Mouse (Mus musculus) Patski (cell line): ENCODE measurements around the gene Thumpd2. TPM values are rescaled to one million over a fixed set of nuclear protein-coding genes. Genes with fewer than 3 reads are reported as not detected.
A peak's percentile ranks its signal among the peaks of the same experiment; 100 is the strongest.

Source experiments
- ATAC-seq: fragments of 100-300 bp; one replicate; pipeline ENCODE4 v1.8.0; 2021
- CTCF ChIA-PET: fragments of 350-600 bp; sonication (Branson Sonifier 250); formaldehyde crosslinking; loops from one replicate; lab custom pipeline; 2022; ENCODE audit warnings: inconsistent platforms; lab: Charles Lee
- POLR2A ChIA-PET: fragments of 350-600 bp; sonication (Branson Sonifier 250); formaldehyde crosslinking; loops from one replicate; lab custom pipeline; 2022; ENCODE audit warnings: antibody characterized with exemption, inconsistent platforms; lab: Charles Lee
- DNase-seq: peaks from one replicate; pipeline ENCODE4 v3.0.0-alpha.2; 2011; ENCODE audit warnings: low read depth, low spot score
- H3K27me3 ChIP-seq: fragments of 371-371 bp; one replicate; pipeline ENCODE4 v1.5.1; 2021
- CTCF ChIP-seq: fragments of 100-300 bp; IDR thresholded peaks from one replicate; pipeline ENCODE4 v1.5.1; 2021
- in situ Hi-C: fragments of 300-500 bp; cut with MboI; formaldehyde crosslinking; loops from 3 replicates; pipeline ENCODE4 v1.11.1; 2018; ENCODE audit warnings: low pct_unique_long_range_greater_than_20kb, mixed read lengths
- polyA plus RNA-seq: library from polyadenylated mRNA; unstranded; gene quantifications from one replicate; pipeline ENCODE4 v1.2.3, GENCODE M21; 2021

Thumpd2 gene
- polyA plus RNA-seq, 1 experiment from 2014 or later: 8.5 TPM

- POLR2A ChIA-PET: no interaction called here
- ATAC-seq (no peak), DNase-seq (no peak)
- in situ Hi-C loops: no loop called here
- no peak for TF ChIP-seq CTCF
- no peaks in the 10 kb centered on the region for H3K27me3 ChIP-seq
- CTCF ChIA-PET: interaction anchor here (1.2 to 4.0 kb wide), 2 partner anchors 10 to 465 kb away, joined by 3 to 19 read pairs; no protein-coding TSS in a partner anchor
Observed at GRCm38 (mm10) chr17:81056796-81057381, 8.0 kb downstream of the Thumpd2 start.

- no peak for ATAC-seq
- DNase-seq: no peak
- in situ Hi-C loops: no loop called here
- TF ChIP-seq CTCF: no peak
- POLR2A ChIA-PET: no interaction called here
- no peaks in the 10 kb centered on the region for H3K27me3 ChIP-seq
- CTCF ChIA-PET: interaction anchor here (1.2 to 4.0 kb wide), 3 partner anchors 9 to 465 kb away, joined by 3 to 19 read pairs (median 3); no protein-coding TSS in a partner anchor
Observed at GRCm38 (mm10) chr17:81056035-81056434, 8.8 kb downstream of the Thumpd2 start.

DNA sequence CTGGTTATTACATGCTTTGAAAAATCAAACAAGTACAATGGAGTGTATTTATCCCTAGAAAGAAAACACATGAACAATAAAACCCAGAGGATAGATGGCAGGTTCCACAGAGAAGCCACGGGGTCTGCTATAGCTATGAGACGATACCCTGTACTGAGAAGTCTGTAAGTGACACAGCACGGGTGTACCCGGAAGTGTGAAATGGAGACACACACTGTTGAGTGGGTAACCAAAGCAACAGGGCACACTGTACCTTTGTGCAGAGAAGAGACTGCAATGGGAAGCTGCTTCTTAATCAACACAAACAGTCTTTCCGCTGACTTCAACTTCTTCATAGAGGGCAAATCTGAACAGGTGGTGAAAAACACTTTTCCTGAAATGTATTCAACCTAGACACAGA lies 9.4 kb downstream of the Thumpd2 start:
- CTCF ChIA-PET: interaction anchor here (1.5 to 4.0 kb wide), 2 partner anchors 9 to 12 kb away, joined by 3 to 19 read pairs; no protein-coding TSS in a partner anchor
- DNase-seq (no peak), ATAC-seq (no peak)
- in situ Hi-C loops: no loop called here
- POLR2A ChIA-PET: no interaction called here
- H3K27me3 ChIP-seq: no peaks in the 10 kb centered on the region
- TF ChIP-seq CTCF: no peak

DNA sequence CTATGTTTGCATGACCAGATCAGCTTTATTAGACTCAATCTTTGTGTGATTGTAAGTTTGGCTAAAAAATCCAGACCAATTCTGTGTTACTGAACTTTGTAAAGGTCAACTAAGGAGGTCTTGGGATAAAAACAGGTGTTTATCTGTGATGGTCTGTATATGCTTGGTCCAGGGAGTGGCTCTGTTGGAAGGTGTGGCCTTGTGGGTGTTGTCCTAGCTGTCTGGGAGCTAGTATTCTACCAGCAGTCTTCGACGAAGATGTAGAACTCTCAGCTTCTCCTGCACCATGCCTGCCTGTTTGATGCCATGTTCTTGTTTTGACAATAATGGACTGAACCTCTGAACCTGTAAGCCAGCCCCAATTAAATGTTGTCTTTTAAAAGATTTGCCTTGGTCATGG lies 11.6 kb downstream of the Thumpd2 start:
- ChIA-PET CTCF (no interaction called here), POLR2A (no interaction called here)
- ATAC-seq: no peak
- no peaks in the 10 kb centered on the region for H3K27me3 ChIP-seq
- in situ Hi-C loops: no loop called here
- DNase-seq: no peak
- TF ChIP-seq CTCF: no peak

GRCm38 (mm10) chr17:81047930-81048564 lies 16.8 kb downstream of the Thumpd2 start:
- CTCF ChIA-PET: interaction anchor here (1.0 to 3.8 kb wide), 3 partner anchors 10 to 27 kb away, joined by 3 to 19 read pairs (median 3); partner anchors contain the start of gene Thumpd2
- in situ Hi-C loops: no loop called here
- DNase-seq: no peak

DNA sequence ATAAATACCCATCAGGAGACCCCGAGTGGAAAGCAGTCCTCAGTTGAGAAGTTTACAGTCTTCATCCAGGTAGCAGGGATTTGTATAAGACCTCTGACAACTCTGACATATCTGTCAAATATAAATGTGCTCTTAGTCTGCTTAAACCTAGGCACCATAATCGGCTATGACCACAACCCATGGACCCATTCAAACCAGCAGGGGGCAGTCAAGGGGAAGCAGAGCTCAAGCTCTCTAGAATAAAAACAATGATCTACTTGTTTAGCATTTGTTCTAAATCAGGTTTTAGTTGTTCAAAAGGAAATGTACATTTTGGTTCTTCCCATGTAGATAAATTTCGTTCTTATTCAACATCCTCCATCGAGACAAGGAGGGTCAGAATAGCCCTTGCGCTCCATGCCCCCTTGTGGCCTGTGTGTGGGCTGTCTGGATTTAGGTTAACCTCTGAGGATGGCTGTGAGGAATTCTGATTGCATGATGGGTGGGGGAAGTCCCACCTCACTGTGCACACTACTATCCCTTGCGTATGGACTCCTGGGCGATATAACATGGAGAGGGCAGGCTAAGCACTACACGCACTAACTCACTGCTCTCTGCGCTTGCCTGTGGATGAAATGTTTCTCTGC lies 19.2 kb downstream of the Thumpd2 start:
- in situ Hi-C loops: no loop called here
- no peak for ATAC-seq
- peak; percentile 75 for TF ChIP-seq CTCF
- ChIA-PET POLR2A (no interaction called here), CTCF (interaction anchor here (3.8 kb wide), 1 partner anchor 12 kb away, joined by 19 read pairs; no protein-coding TSS in a partner anchor)
- no peaks in the 10 kb centered on the region for H3K27me3 ChIP-seq
- DNase-seq: no peak

More at GRCm38 (mm10) chr17:81047930-81048564, 16.8 kb downstream of the Thumpd2 start:
- POLR2A ChIA-PET: interaction anchor here (0.7 kb wide), 2 partner anchors 51 to 556 kb away, joined by 3 read pairs; no protein-coding TSS in a partner anchor
- no peak for TF ChIP-seq CTCF
- no peaks in the 10 kb centered on the region for H3K27me3 ChIP-seq
- ATAC-seq: no peak

- ATAC-seq (no peak), DNase-seq (no peak)
- no peaks in the 10 kb centered on the region for H3K27me3 ChIP-seq
- in situ Hi-C loops: no loop called here
- POLR2A ChIA-PET: no interaction called here
- CTCF ChIA-PET: interaction anchor here (3.8 kb wide), 1 partner anchor 13 kb away, joined by 19 read pairs; no protein-coding TSS in a partner anchor
- no peak for TF ChIP-seq CTCF
Observed at GRCm38 (mm10) chr17:81045115-81045514, 19.8 kb downstream of the Thumpd2 start.

DNA sequence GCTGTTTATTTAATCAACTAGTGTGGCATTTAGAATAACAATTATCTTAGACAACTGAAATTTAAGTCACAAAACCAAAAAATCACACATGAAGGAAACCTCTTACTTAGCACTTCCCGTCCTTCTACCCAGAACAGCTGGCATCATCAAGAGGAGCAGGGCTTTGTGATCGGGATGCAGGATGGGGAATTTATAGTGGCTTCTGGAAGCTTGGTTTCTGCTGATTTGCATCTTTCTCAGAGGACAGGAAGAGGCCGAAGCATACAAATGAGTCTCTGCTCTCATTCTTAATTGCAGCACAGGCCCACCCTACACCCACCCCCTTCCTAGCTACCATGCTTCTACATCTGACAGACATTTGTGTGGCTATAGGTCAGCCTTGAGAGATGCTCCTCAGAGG lies 20.5 kb downstream of the Thumpd2 start:
- ChIA-PET POLR2A (no interaction called here), CTCF (no interaction called here)
- no peaks in the 10 kb centered on the region for H3K27me3 ChIP-seq
- no peak for DNase-seq
- TF ChIP-seq CTCF: no peak
- ATAC-seq: no peak
- in situ Hi-C loops: no loop called here

GRCm38 (mm10) chr17:81041662-81042061 lies 23.2 kb downstream of the Thumpd2 start:
- CTCF ChIA-PET: interaction anchor here (2.8 kb wide), 1 partner anchor 9 kb away, joined by 9 read pairs; no protein-coding TSS in a partner anchor
- POLR2A ChIA-PET: no interaction called here
- H3K27me3 ChIP-seq: no peaks in the 10 kb centered on the region
- in situ Hi-C loops: no loop called here
- no peak for ATAC-seq
- DNase-seq: no peak
- TF ChIP-seq CTCF: no peak

GRCm38 (mm10) chr17:81038707-81039408 lies 26.0 kb downstream of the Thumpd2 start:
- CTCF ChIA-PET: no interaction called here
- no peaks in the 10 kb centered on the region for H3K27me3 ChIP-seq
- POLR2A ChIA-PET: no interaction called here
- ATAC-seq (no peak), DNase-seq (no peak)
- in situ Hi-C loops: no loop called here
- no peak for TF ChIP-seq CTCF
